Mouse (Mus musculus): Measurements from ENCODE around the gene Kcnj9. TPM values are rescaled to one million over a fixed set of nuclear protein-coding genes. Genes with fewer than 3 reads are reported as not detected.

Kcnj9 gene
- polyA plus RNA-seq, 1 experiment = 6.9 TPM

GRCm38 (mm10) chr1:172283073-172283472 is 46.0 kb downstream of the Kcnj9 start:
- TF ChIP-seq POLR2A (IDR thresholded peaks at IDR 0.05; ENCODE audit: borderline replicate concordance, extremely low read depth, insufficient read depth, insufficient read length, poor library complexity, severe bottlenecking) (no peak), CTCF (IDR thresholded peaks at IDR 0.05; ENCODE audit: borderline replicate concordance, extremely low read depth, insufficient read depth, insufficient read length) (no peak)
- DNase-seq (ENCODE audit: low read depth) = no peak

GRCm38 (mm10) chr1:172281522-172282254 is 47.4 kb downstream of the Kcnj9 start:
- TF ChIP-seq CTCF (IDR thresholded peaks at IDR 0.05; ENCODE audit: borderline replicate concordance, extremely low read depth, insufficient read depth, insufficient read length) (no peak), POLR2A (IDR thresholded peaks at IDR 0.05; ENCODE audit: borderline replicate concordance, extremely low read depth, insufficient read depth, insufficient read length, poor library complexity, severe bottlenecking) (no peak)
- DNase-seq (ENCODE audit: low read depth) = no peak

GRCm38 (mm10) chr1:172279768-172280509 is 49.2 kb downstream of the Kcnj9 start:
- TF ChIP-seq CTCF (IDR thresholded peaks at IDR 0.05; ENCODE audit: borderline replicate concordance, extremely low read depth, insufficient read depth, insufficient read length) (no peak), POLR2A (IDR thresholded peaks at IDR 0.05; ENCODE audit: borderline replicate concordance, extremely low read depth, insufficient read depth, insufficient read length, poor library complexity, severe bottlenecking) (no peak)
- DNase-seq (ENCODE audit: low read depth) = no peak

- no peak for TF ChIP-seq POLR2A (IDR thresholded peaks at IDR 0.05; ENCODE audit: borderline replicate concordance, extremely low read depth, insufficient read depth, insufficient read length, poor library complexity, severe bottlenecking)
- TF ChIP-seq CTCF (IDR thresholded peaks at IDR 0.05; ENCODE audit: borderline replicate concordance, extremely low read depth, insufficient read depth, insufficient read length) = no peak
- no peak for DNase-seq (ENCODE audit: low read depth)
Measured at GRCm38 (mm10) chr1:172278328-172278727, 50.8 kb downstream of the Kcnj9 start.

- DNase-seq (ENCODE audit: low read depth) = no peak
- no peak for TF ChIP-seq POLR2A (IDR thresholded peaks at IDR 0.05; ENCODE audit: borderline replicate concordance, extremely low read depth, insufficient read depth, insufficient read length, poor library complexity, severe bottlenecking)
- TF ChIP-seq CTCF (IDR thresholded peaks at IDR 0.05; ENCODE audit: borderline replicate concordance, extremely low read depth, insufficient read depth, insufficient read length) = no peak
Measured at GRCm38 (mm10) chr1:172277172-172277571, 51.9 kb downstream of the Kcnj9 start.

GRCm38 (mm10) chr1:172274547-172274946 is 54.6 kb downstream of the Kcnj9 start:
- TF ChIP-seq CTCF (IDR thresholded peaks at IDR 0.05; ENCODE audit: borderline replicate concordance, extremely low read depth, insufficient read depth, insufficient read length) (no peak), POLR2A (IDR thresholded peaks at IDR 0.05; ENCODE audit: borderline replicate concordance, extremely low read depth, insufficient read depth, insufficient read length, poor library complexity, severe bottlenecking) (no peak)
- no peak for DNase-seq (ENCODE audit: low read depth)

- DNase-seq (ENCODE audit: low read depth) = no peak
- no peak for TF ChIP-seq CTCF (IDR thresholded peaks at IDR 0.05; ENCODE audit: borderline replicate concordance, extremely low read depth, insufficient read depth, insufficient read length)
Measured at GRCm38 (mm10) chr1:172274116-172274515, 55.0 kb downstream of the Kcnj9 start.

- DNase-seq (ENCODE audit: low read depth) = no peak
- TF ChIP-seq CTCF (IDR thresholded peaks at IDR 0.05; ENCODE audit: borderline replicate concordance, extremely low read depth, insufficient read depth, insufficient read length) (no peak), POLR2A (IDR thresholded peaks at IDR 0.05; ENCODE audit: borderline replicate concordance, extremely low read depth, insufficient read depth, insufficient read length, poor library complexity, severe bottlenecking) (no peak)
Measured at GRCm38 (mm10) chr1:172273386-172273785, 55.7 kb downstream of the Kcnj9 start.

GRCm38 (mm10) chr1:172271765-172272164 is 57.4 kb downstream of the Kcnj9 start:
- TF ChIP-seq CTCF (IDR thresholded peaks at IDR 0.05; ENCODE audit: borderline replicate concordance, extremely low read depth, insufficient read depth, insufficient read length) (no peak), POLR2A (IDR thresholded peaks at IDR 0.05; ENCODE audit: borderline replicate concordance, extremely low read depth, insufficient read depth, insufficient read length, poor library complexity, severe bottlenecking) (no peak)
- peak; percentile 86 for DNase-seq (ENCODE audit: low read depth)

GRCm38 (mm10) chr1:172271208-172271607 is 57.9 kb downstream of the Kcnj9 start:
- DNase-seq (ENCODE audit: low read depth) = no peak
- TF ChIP-seq CTCF (IDR thresholded peaks at IDR 0.05; ENCODE audit: borderline replicate concordance, extremely low read depth, insufficient read depth, insufficient read length) (no peak), POLR2A (IDR thresholded peaks at IDR 0.05; ENCODE audit: borderline replicate concordance, extremely low read depth, insufficient read depth, insufficient read length, poor library complexity, severe bottlenecking) (no peak)

Other genes starting within 250 kb of the Kcnj9 start
- 79.5 and 135 TPM in 2 replicates for gene Copa, start 246.8 kb downstream of the Kcnj9 start, polyA plus RNA-seq (2012; rRNA removed)
- 136 and 139 TPM in 2 replicates for gene Ncstn, start 246.5 kb downstream of the Kcnj9 start, polyA plus RNA-seq (2012; rRNA removed)
- 105 and 106 TPM in 2 replicates for gene Pex19, start 202.6 kb downstream of the Kcnj9 start, polyA plus RNA-seq (2012; rRNA removed)
- gene Dcaf8, start 181.2 kb downstream of the Kcnj9 start, polyA plus RNA-seq (2012; rRNA removed) = 76.6 and 84.5 TPM in 2 replicates
- 308 and 321 TPM in 2 replicates for gene Pea15a, start 122.5 kb downstream of the Kcnj9 start, polyA plus RNA-seq (2012; rRNA removed)
- 2.6 and 3.9 TPM in 2 replicates for gene Casq1, start 109.5 kb downstream of the Kcnj9 start, polyA plus RNA-seq (2012; rRNA removed)
- 0.05 and 0.08 TPM in 2 replicates for gene Atp1a4, start 70.9 kb downstream of the Kcnj9 start, polyA plus RNA-seq (2012; rRNA removed)
- 110 and 207 TPM in 2 replicates for gene Igsf8, start 67.7 kb downstream of the Kcnj9 start, polyA plus RNA-seq (2012; rRNA removed)
- gene Atp1a2, start 31.3 kb downstream of the Kcnj9 start, polyA plus RNA-seq (2012; rRNA removed) = 51.5 and 82.9 TPM in 2 replicates
- 3.2 and 5.9 TPM in 2 replicates for gene Kcnj10, start 11.9 kb upstream of the Kcnj9 start, polyA plus RNA-seq (2012; rRNA removed)
- 9.4 and 9.8 TPM in 2 replicates for gene Pigm, start 47.2 kb upstream of the Kcnj9 start, polyA plus RNA-seq (2012; rRNA removed)
- 0.16 and 0.18 TPM in 2 replicates for gene Slamf9, start 146.0 kb upstream of the Kcnj9 start, polyA plus RNA-seq (2012; rRNA removed)
- gene Igsf9, start 152.5 kb upstream of the Kcnj9 start, polyA plus RNA-seq (2012; rRNA removed) = 129 and 161 TPM in 2 replicates
- 37.3 and 44.7 TPM in 2 replicates for gene Tagln2, start 170.7 kb upstream of the Kcnj9 start, polyA plus RNA-seq (2012; rRNA removed)
- gene Cfap45, start 191.5 kb upstream of the Kcnj9 start, polyA plus RNA-seq (2012; rRNA removed) = 1.8 and 2.8 TPM in 2 replicates
- gene Vsig8, start 226.6 kb upstream of the Kcnj9 start, polyA plus RNA-seq (2012; rRNA removed) = 0.19 and 0.21 TPM in 2 replicates